Mouse (Mus musculus) cerebellum, adult 2 months (tissue): ENCODE measurements around the gene Dand5.

Experiments
- CTCF ChIP-seq: fragments of 200-500 bp; IDR thresholded peaks from 2 replicates; pipeline ENCODE4 v1.5.1; 2011; ENCODE audit warnings: low read depth, mild to moderate bottlenecking, control low read depth, low read length, moderate library complexity, borderline replicate concordance; ENCODE audit not compliant: insufficient read depth
- POLR2A ChIP-seq: fragments of 200-500 bp; IDR thresholded peaks from 2 replicates; pipeline ENCODE4 v1.6.1; 2011; ENCODE audit warnings: low read length, control low read depth, borderline replicate concordance; ENCODE audit not compliant: insufficient read depth

GRCm38 (mm10) chr8:84787523-84788302, 34.9 kb downstream of the Dand5 start:
- TF ChIP-seq POLR2A (no peak), CTCF (no peak)
